Mouse (Mus musculus): ENCODE measurements around the gene Usp2. TPM values are rescaled to one million over a fixed set of nuclear protein-coding genes. Genes with fewer than 3 reads are reported as not detected.
A peak's percentile ranks its signal among the peaks of the same experiment; 100 is the strongest.

Gene Usp2
- polyA plus RNA-seq, 1 experiment = 3.3 TPM

- Histone ChIP-seq H3K4me3 (replicated peaks) (no peak overlapping the region), H3K27me3 (replicated peaks) (peaks cover 88% of the 10 kb centered on the region), H3K9me3 (no peaks in the 10 kb centered on the region), H3K4me1 (peaks cover 64% of the 10 kb centered on the region), H3K36me3 (replicated peaks; ENCODE audit: low read length) (no peaks in the 10 kb centered on the region)
- TF ChIP-seq FLI1 (IDR thresholded peaks at IDR 0.05; ENCODE audit: low read length) (no peak), GATA1 (IDR thresholded peaks at IDR 0.05; ENCODE audit: borderline replicate concordance, low read length) (no peak)
Observed at GRCm38 (mm10) chr9:44080953-44081352, 14.1 kb downstream of the Usp2 start.

- H3K4me3 ChIP-seq (replicated peaks) = no peak overlapping the region
- H3K36me3 ChIP-seq (replicated peaks; ENCODE audit: low read length) = no peaks in the 10 kb centered on the region
- TF ChIP-seq FLI1 (IDR thresholded peaks at IDR 0.05; ENCODE audit: low read length) = no peak
- peaks cover 68% of the 10 kb centered on the region for H3K4me1 ChIP-seq
- H3K9me3 ChIP-seq = no peaks in the 10 kb centered on the region
- H3K27me3 ChIP-seq (replicated peaks) = peaks cover 86% of the 10 kb centered on the region
Observed at GRCm38 (mm10) chr9:44081581-44081980, 14.8 kb downstream of the Usp2 start.

- H3K4me1 ChIP-seq = peaks cover 69% of the 10 kb centered on the region
- no peaks in the 10 kb centered on the region for H3K9me3 ChIP-seq
- no peak overlapping the region for H3K4me3 ChIP-seq (replicated peaks)
- no peaks in the 10 kb centered on the region for H3K36me3 ChIP-seq (replicated peaks; ENCODE audit: low read length)
- TF ChIP-seq FLI1 (IDR thresholded peaks at IDR 0.05; ENCODE audit: low read length) (no peak), GATA1 (IDR thresholded peaks at IDR 0.05; ENCODE audit: borderline replicate concordance, low read length) (no peak)
- H3K27me3 ChIP-seq (replicated peaks) = peaks cover 82% of the 10 kb centered on the region
Observed at GRCm38 (mm10) chr9:44082266-44082665, 15.4 kb downstream of the Usp2 start.

GRCm38 (mm10) chr9:44083392-44084121 is 16.7 kb downstream of the Usp2 start:
- H3K4me1 ChIP-seq = peaks cover 76% of the 10 kb centered on the region
- H3K27me3 ChIP-seq (replicated peaks) = peaks cover 71% of the 10 kb centered on the region
- no peaks in the 10 kb centered on the region for H3K36me3 ChIP-seq (replicated peaks; ENCODE audit: low read length)
- no peak for TF ChIP-seq FLI1 (IDR thresholded peaks at IDR 0.05; ENCODE audit: low read length)
- no peak for TF ChIP-seq GATA1 (IDR thresholded peaks at IDR 0.05; ENCODE audit: borderline replicate concordance, low read length)
- peak overlapping the region; percentile 83 for H3K4me3 ChIP-seq (replicated peaks)
- no peaks in the 10 kb centered on the region for H3K9me3 ChIP-seq

- Histone ChIP-seq H3K27me3 (replicated peaks) (peaks cover 64% of the 10 kb centered on the region), H3K36me3 (replicated peaks; ENCODE audit: low read length) (no peaks in the 10 kb centered on the region), H3K9me3 (no peaks in the 10 kb centered on the region), H3K4me1 (peaks cover 76% of the 10 kb centered on the region), H3K4me3 (replicated peaks) (peak overlapping the region; percentile 93)
- TF ChIP-seq GATA1 (IDR thresholded peaks at IDR 0.05; ENCODE audit: borderline replicate concordance, low read length) = no peak
- TF ChIP-seq FLI1 (IDR thresholded peaks at IDR 0.05; ENCODE audit: low read length) = no peak
Observed at GRCm38 (mm10) chr9:44084236-44084635, 17.4 kb downstream of the Usp2 start.

- Histone ChIP-seq H3K4me3 (replicated peaks) (peak overlapping the region; percentile 93), H3K27me3 (replicated peaks) (peaks cover 59% of the 10 kb centered on the region), H3K4me1 (peaks cover 76% of the 10 kb centered on the region), H3K9me3 (no peaks in the 10 kb centered on the region), H3K36me3 (replicated peaks; ENCODE audit: low read length) (no peaks in the 10 kb centered on the region)
- TF ChIP-seq GATA1 (IDR thresholded peaks at IDR 0.05; ENCODE audit: borderline replicate concordance, low read length) = no peak
- no peak for TF ChIP-seq FLI1 (IDR thresholded peaks at IDR 0.05; ENCODE audit: low read length)
Observed at GRCm38 (mm10) chr9:44084659-44085229, 17.9 kb downstream of the Usp2 start.

- H3K4me3 ChIP-seq (replicated peaks) = peak overlapping the region; percentile 93
- peaks cover 78% of the 10 kb centered on the region for H3K4me1 ChIP-seq
- H3K9me3 ChIP-seq = no peaks in the 10 kb centered on the region
- H3K36me3 ChIP-seq (replicated peaks; ENCODE audit: low read length) = no peaks in the 10 kb centered on the region
- H3K27me3 ChIP-seq (replicated peaks) = peaks cover 55% of the 10 kb centered on the region
- TF ChIP-seq FLI1 (IDR thresholded peaks at IDR 0.05; ENCODE audit: low read length) (no peak), GATA1 (IDR thresholded peaks at IDR 0.05; ENCODE audit: borderline replicate concordance, low read length) (no peak)
Observed at GRCm38 (mm10) chr9:44085276-44085675, 18.5 kb downstream of the Usp2 start.

GRCm38 (mm10) chr9:44085741-44086665 is 19.2 kb downstream of the Usp2 start:
- peaks cover 76% of the 10 kb centered on the region for H3K4me1 ChIP-seq
- H3K27me3 ChIP-seq (replicated peaks) = peaks cover 48% of the 10 kb centered on the region
- no peak for TF ChIP-seq FLI1 (IDR thresholded peaks at IDR 0.05; ENCODE audit: low read length)
- no peak for TF ChIP-seq GATA1 (IDR thresholded peaks at IDR 0.05; ENCODE audit: borderline replicate concordance, low read length)
- H3K9me3 ChIP-seq = no peaks in the 10 kb centered on the region
- H3K4me3 ChIP-seq (replicated peaks) = peak overlapping the region; percentile 93
- H3K36me3 ChIP-seq (replicated peaks; ENCODE audit: low read length) = peaks cover 4% of the 10 kb centered on the region

- H3K4me1 ChIP-seq = peaks cover 74% of the 10 kb centered on the region
- H3K9me3 ChIP-seq = no peaks in the 10 kb centered on the region
- H3K27me3 ChIP-seq (replicated peaks) = peaks cover 43% of the 10 kb centered on the region
- H3K36me3 ChIP-seq (replicated peaks; ENCODE audit: low read length) = peaks cover 13% of the 10 kb centered on the region
- no peak overlapping the region for H3K4me3 ChIP-seq (replicated peaks)
- TF ChIP-seq GATA1 (IDR thresholded peaks at IDR 0.05; ENCODE audit: borderline replicate concordance, low read length) = no peak
- no peak for TF ChIP-seq FLI1 (IDR thresholded peaks at IDR 0.05; ENCODE audit: low read length)
Observed at GRCm38 (mm10) chr9:44086960-44087359, 20.1 kb downstream of the Usp2 start.
